Mouse (Mus musculus) hindbrain, embryonic 14.5 days (tissue): Measurements from ENCODE around the gene Tjp2. TPM values are rescaled to one million over a fixed set of nuclear protein-coding genes. Genes with fewer than 3 reads are reported as not detected.
"Not testable (repeated sequence)": the region's sequence is repeated elsewhere in the genome, so short reads cannot be mapped to it uniquely, and the experiment has no call there.

Experiments used
- ATAC-seq: fragments of 200-750 bp; cut with Nextera tagmentation; 2 replicates; pipeline ENCODE4 v1.8.0; 2017; ENCODE audit warnings: moderate number of reproducible peaks, mild to moderate bottlenecking, moderate TSS enrichment, moderate library complexity; ENCODE audit not compliant: low FRiP score
- DNase-seq: peaks from one replicate; pipeline ENCODE4 v3.0.0-alpha.2; 2015; ENCODE audit warnings: low spot score
- H3K27ac ChIP-seq: fragments of 300-500 bp; sonication (generic); 2 replicates; pipeline ENCODE4 v1.5.1; 2014; ENCODE audit warnings: mild to moderate bottlenecking, moderate library complexity
- H3K27me3 ChIP-seq: fragments of 300-500 bp; sonication (generic); 2 replicates; pipeline ENCODE4 v1.6.1; 2014; ENCODE audit warnings: mild to moderate bottlenecking, low read length, mixed read lengths; ENCODE audit not compliant: control insufficient read depth, insufficient read depth
- H3K36me3 ChIP-seq: fragments of 300-500 bp; sonication (generic); replicated peaks from 2 replicates; pipeline ENCODE4 v1.6.1; 2014; ENCODE audit not compliant: control insufficient read depth, insufficient read depth
- H3K4me1 ChIP-seq: fragments of 300-500 bp; sonication (generic); replicated peaks from 2 replicates; pipeline ENCODE4 v1.6.1; 2014; ENCODE audit warnings: antibody characterized with exemption, low read length, mixed read lengths; ENCODE audit not compliant: control insufficient read depth, insufficient read depth
- H3K4me2 ChIP-seq: fragments of 300-500 bp; sonication (generic); replicated peaks from 2 replicates; pipeline ENCODE4 v1.6.1; 2014; ENCODE audit warnings: mild to moderate bottlenecking, moderate library complexity
- H3K4me3 ChIP-seq: fragments of 300-500 bp; sonication (generic); replicated peaks from 2 replicates; pipeline ENCODE4 v1.5.1; 2014; ENCODE audit warnings: mild to moderate bottlenecking, low read length
- H3K9ac ChIP-seq: fragments of 300-500 bp; sonication (generic); 2 replicates; pipeline ENCODE4 v1.6.1; 2014
- H3K9me3 ChIP-seq: fragments of 300-500 bp; sonication (generic); 2 replicates; pipeline ENCODE4 v1.6.1; 2016; ENCODE audit warnings: low read length; ENCODE audit not compliant: control insufficient read depth
- WGBS: fragments of 180-500 bp; shearing (Covaris S2); extraction: QIAGEN DNeasy Blood & Tissue Kit; methylation state at CpG from one replicate; pipeline ENCODE4 v1.1.7; 2014; 5-methylcytosine and 5-hydroxymethylcytosine counted together
- polyA plus RNA-seq: library from polyadenylated mRNA; unstranded; fragments of >200 nt; fragmentation: Nextera tagmentation; extraction: Ambion mirVana; gene quantifications from 2 replicates; pipeline ENCODE4 v1.2.1, GENCODE M21; 2014

The Tjp2 gene
- polyA plus RNA-seq, 1 experiment from 2014 or later, result 12.6 TPM

DNA sequence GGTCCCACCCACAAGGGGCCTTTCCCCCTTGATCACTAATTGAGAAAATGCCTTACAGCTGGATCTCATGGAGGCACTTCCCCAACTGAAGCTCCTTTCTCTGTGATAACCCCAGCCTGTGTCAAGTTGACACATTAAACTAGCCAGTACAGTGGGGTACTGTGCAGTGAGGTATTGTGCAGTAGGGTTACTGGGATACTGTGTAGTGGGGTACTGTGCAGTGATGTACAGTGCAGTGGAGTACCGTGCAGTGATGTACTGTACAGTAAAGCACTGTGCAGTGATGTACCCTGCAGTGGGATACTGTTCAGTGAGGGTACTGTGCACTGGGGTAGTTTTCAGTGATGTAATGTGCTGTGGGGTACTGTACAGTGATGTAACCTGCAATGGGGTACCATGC lies 7.5 kb upstream of the Tjp2 start:
- not testable (repeated sequence) for H3K36me3 ChIP-seq, H3K4me3 ChIP-seq, H3K4me2 ChIP-seq, DNase-seq, H3K27me3 ChIP-seq, ATAC-seq, H3K9ac ChIP-seq, H3K4me1 ChIP-seq, H3K9me3 ChIP-seq, H3K27ac ChIP-seq
- 97% methylated on average over 1 of the region's 1 CpGs for WGBS

- no peaks in the 10 kb centered on the region for H3K9me3 ChIP-seq
- peaks cover 6% of the 10 kb centered on the region; the same call in 1 of the 2 replicates for H3K4me1 ChIP-seq
- H3K27me3 ChIP-seq, result peaks cover 36% of the 10 kb centered on the region
- H3K27ac ChIP-seq, result no peak overlapping the region
- no peak overlapping the region for H3K9ac ChIP-seq
- peak overlapping the region; percentile 42 for H3K4me3 ChIP-seq
- no peaks in the 10 kb centered on the region for H3K36me3 ChIP-seq
- ATAC-seq (no peak), DNase-seq (no peak)
- WGBS, result 2% methylated on average over 17 of the region's 17 CpGs
- H3K4me2 ChIP-seq, result peak overlapping the region; percentile 74
These were observed 471 bp upstream of the Tjp2 start for GRCm38 (mm10) chr19:24225305-24225696.

DNA sequence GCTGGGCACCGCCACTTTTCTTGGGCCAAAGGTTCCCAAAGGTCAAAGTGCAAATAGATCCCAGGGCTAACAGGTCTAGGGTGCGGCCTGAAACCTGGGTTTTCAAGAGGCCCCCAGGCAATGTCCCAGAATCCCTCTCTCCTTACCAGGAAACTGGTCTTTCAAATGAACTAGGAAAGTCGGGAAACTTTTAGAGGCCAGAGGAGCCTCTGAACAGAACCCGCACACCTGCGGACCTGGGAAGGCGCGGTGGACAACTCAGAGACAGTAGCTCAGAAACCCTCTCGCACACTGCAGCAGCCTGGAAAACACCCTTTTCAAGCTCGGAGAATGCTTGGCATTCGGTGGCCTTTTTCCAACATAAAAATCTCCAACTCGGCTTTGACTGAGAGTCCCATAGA lies 979 bp downstream of the Tjp2 start:
- H3K4me2 ChIP-seq, result peak overlapping the region; percentile 74
- H3K36me3 ChIP-seq, result no peaks in the 10 kb centered on the region
- peaks cover 6% of the 10 kb centered on the region; the same call in 1 of the 2 replicates for H3K4me1 ChIP-seq
- H3K4me3 ChIP-seq, result peak overlapping the region; percentile 42; the same call in 1 of the 2 replicates
- DNase-seq (no peak), ATAC-seq (no peak)
- no peaks in the 10 kb centered on the region for H3K9me3 ChIP-seq
- peaks cover 36% of the 10 kb centered on the region for H3K27me3 ChIP-seq
- no peak overlapping the region for H3K9ac ChIP-seq
- 13% methylated on average over 11 of the region's 11 CpGs for WGBS
- no peak overlapping the region for H3K27ac ChIP-seq

GRCm38 (mm10) chr19:24221455-24221854 lies 3.4 kb downstream of the Tjp2 start:
- Histone ChIP-seq H3K27ac (no peak overlapping the region), H3K4me1 (peaks cover 6% of the 10 kb centered on the region; the same call in 1 of the 2 replicates), H3K27me3 (peaks cover 31% of the 10 kb centered on the region), H3K4me2 (no peak overlapping the region), H3K36me3 (no peaks in the 10 kb centered on the region), H3K9ac (no peak overlapping the region), H3K4me3 (no peak overlapping the region), H3K9me3 (no peaks in the 10 kb centered on the region)
- no peak for DNase-seq
- WGBS, result 91% methylated on average over 4 of the region's 4 CpGs
- no peak for ATAC-seq

- Histone ChIP-seq H3K27me3 (peaks cover 25% of the 10 kb centered on the region), H3K4me1 (peaks cover 6% of the 10 kb centered on the region; the same call in 1 of the 2 replicates), H3K27ac (no peak overlapping the region), H3K36me3 (no peaks in the 10 kb centered on the region), H3K9ac (no peak overlapping the region), H3K4me3 (no peak overlapping the region), H3K4me2 (no peak overlapping the region), H3K9me3 (no peaks in the 10 kb centered on the region)
- ATAC-seq, result no peak
- WGBS, result 22% methylated on average over 14 of the region's 14 CpGs
- DNase-seq, result no peak
These were observed 3.9 kb downstream of the Tjp2 start for GRCm38 (mm10) chr19:24220795-24221445.

GRCm38 (mm10) chr19:24219011-24219410 lies 5.8 kb downstream of the Tjp2 start:
- Histone ChIP-seq H3K27me3 (peaks cover 7% of the 10 kb centered on the region), H3K9ac (no peak overlapping the region), H3K9me3 (no peaks in the 10 kb centered on the region), H3K4me2 (no peak overlapping the region), H3K27ac (no peak overlapping the region), H3K4me3 (no peak overlapping the region), H3K4me1 (no peaks in the 10 kb centered on the region), H3K36me3 (no peaks in the 10 kb centered on the region)
- 75% methylated on average over 9 of the region's 9 CpGs for WGBS
- DNase-seq (no peak), ATAC-seq (no peak)

- Histone ChIP-seq H3K27ac (no peak overlapping the region), H3K27me3 (peaks cover under 1% of the 10 kb centered on the region; the same call in 1 of the 2 replicates), H3K4me1 (no peaks in the 10 kb centered on the region), H3K4me3 (no peak overlapping the region), H3K9me3 (no peaks in the 10 kb centered on the region), H3K4me2 (no peak overlapping the region), H3K9ac (no peak overlapping the region), H3K36me3 (no peaks in the 10 kb centered on the region)
- ATAC-seq (no peak), DNase-seq (no peak)
- 33% methylated on average over 2 of the region's 2 CpGs for WGBS
These were observed 6.5 kb downstream of the Tjp2 start for GRCm38 (mm10) chr19:24218291-24218690.

DNA sequence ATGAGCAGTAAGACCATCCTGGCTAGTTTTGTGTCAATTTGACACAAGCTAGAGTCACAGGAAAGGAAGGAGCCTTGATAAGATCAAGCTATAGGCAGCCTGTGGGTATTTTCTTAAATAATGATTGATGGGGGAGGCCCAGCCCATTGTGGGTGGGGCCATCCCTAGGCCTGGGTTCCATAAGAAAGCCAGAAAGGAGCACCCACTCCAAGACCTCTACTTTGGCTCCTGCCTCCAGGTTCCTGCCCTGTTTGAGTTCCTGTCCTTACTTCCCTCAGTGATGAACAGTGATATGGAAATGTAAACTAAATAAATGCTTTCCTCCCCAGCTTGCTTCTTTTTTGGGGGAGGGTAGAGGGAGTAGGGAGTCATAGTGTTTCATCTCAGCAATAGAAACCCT lies 7.0 kb downstream of the Tjp2 start:
- H3K9ac ChIP-seq, result no peak overlapping the region
- ATAC-seq, result no peak

GRCm38 (mm10) chr19:24216771-24217170 lies 8.1 kb downstream of the Tjp2 start:
- ATAC-seq (no peak), DNase-seq (no peak)
- H3K9me3 ChIP-seq, result no peaks in the 10 kb centered on the region
- 64% methylated on average over 9 of the region's 9 CpGs for WGBS
- H3K27ac ChIP-seq, result no peak overlapping the region
- H3K36me3 ChIP-seq, result no peaks in the 10 kb centered on the region
- H3K4me2 ChIP-seq, result no peak overlapping the region
- H3K4me3 ChIP-seq, result no peak overlapping the region
- no peaks in the 10 kb centered on the region for H3K27me3 ChIP-seq
- H3K4me1 ChIP-seq, result no peaks in the 10 kb centered on the region
- H3K9ac ChIP-seq, result no peak overlapping the region

More for the DNA sequence above, 7.0 kb downstream of the Tjp2 start:
- H3K4me2 ChIP-seq, result no peak overlapping the region
- no peaks in the 10 kb centered on the region for H3K27me3 ChIP-seq
- no peak overlapping the region for H3K27ac ChIP-seq
- H3K9me3 ChIP-seq, result no peaks in the 10 kb centered on the region
- no peaks in the 10 kb centered on the region for H3K4me1 ChIP-seq
- no peaks in the 10 kb centered on the region for H3K36me3 ChIP-seq
- no peak overlapping the region for H3K4me3 ChIP-seq
- DNase-seq, result no peak

- no peaks in the 10 kb centered on the region for H3K4me1 ChIP-seq
- 92% methylated on average over 7 of the region's 7 CpGs for WGBS
- no peak for ATAC-seq
These were observed 9.9 kb downstream of the Tjp2 start for GRCm38 (mm10) chr19:24214939-24215338.

More at GRCm38 (mm10) chr19:24214939-24215338, 9.9 kb downstream of the Tjp2 start:
- no peaks in the 10 kb centered on the region for H3K36me3 ChIP-seq
- no peak overlapping the region for H3K4me2 ChIP-seq
- no peak for DNase-seq
- no peak overlapping the region for H3K4me3 ChIP-seq
- no peak overlapping the region for H3K9ac ChIP-seq
- H3K27ac ChIP-seq, result no peak overlapping the region
- H3K27me3 ChIP-seq, result no peaks in the 10 kb centered on the region
- H3K9me3 ChIP-seq, result no peaks in the 10 kb centered on the region
